Mouse (Mus musculus) ES-Bruce4 (cell line): ENCODE data around the gene Wwc2. TPM values are rescaled to one million over a fixed set of nuclear protein-coding genes. Genes with fewer than 3 reads are reported as not detected.

ENCODE experiments used
- H3K27ac ChIP-seq: 2 replicates; pipeline ENCODE4 v1.5.1; 2012; ENCODE audit warnings: low read length, inconsistent platforms; ENCODE audit not compliant: insufficient read depth
- H3K27me3 ChIP-seq: 2 replicates; pipeline ENCODE4 v1.6.1; 2012; ENCODE audit warnings: mild to moderate bottlenecking, low read length, inconsistent platforms; ENCODE audit not compliant: control insufficient read depth, poor library complexity, insufficient read depth, severe bottlenecking
- H3K36me3 ChIP-seq: 2 replicates; pipeline ENCODE4 v1.6.1; 2012; ENCODE audit warnings: inconsistent platforms, mild to moderate bottlenecking, low read length, moderate library complexity; ENCODE audit not compliant: control insufficient read depth, poor library complexity, insufficient read depth, severe bottlenecking
- H3K4me1 ChIP-seq: one replicate; pipeline ENCODE4 v1.8.1; 2011; ENCODE audit warnings: low read length; ENCODE audit not compliant: control insufficient read depth, insufficient read depth
- H3K4me3 ChIP-seq: 2 replicates; pipeline ENCODE4 v1.5.1; 2011; ENCODE audit warnings: low read depth, mild to moderate bottlenecking, low read length
- H3K9ac ChIP-seq: 2 replicates; pipeline ENCODE4 v1.6.1; 2012; ENCODE audit warnings: low read depth, mild to moderate bottlenecking, inconsistent platforms; ENCODE audit not compliant: poor library complexity, severe bottlenecking
- H3K9me3 ChIP-seq: replicated peaks from 2 replicates; pipeline ENCODE4 v1.6.1; 2012; ENCODE audit warnings: mild to moderate bottlenecking, low read length, inconsistent platforms; ENCODE audit not compliant: control insufficient read depth, poor library complexity, insufficient read depth, severe bottlenecking
- CTCF ChIP-seq: IDR thresholded peaks from one replicate; pipeline ENCODE4 v1.8.1; 2011; ENCODE audit warnings: low read depth, low read length
- EP300 ChIP-seq: IDR thresholded peaks from 2 replicates; pipeline ENCODE4 v1.6.1; 2011; ENCODE audit warnings: low read depth, low read length; ENCODE audit not compliant: insufficient read depth
- POLR2A ChIP-seq: IDR thresholded peaks from one replicate; pipeline ENCODE4 v1.8.1; 2011; ENCODE audit warnings: low read length; ENCODE audit not compliant: insufficient read depth
- polyA plus RNA-seq: library from polyadenylated mRNA; stranded (reverse); fragments of >200 nt; gene quantifications from 2 replicates; pipeline ENCODE4 v1.2.4, GENCODE M21; 2011; ENCODE audit warnings: low read depth; ENCODE audit not compliant: missing spikeins, insufficient read depth, insufficient read length

Wwc2 gene
- polyA plus RNA-seq, 1 experiment = 42.2 TPM

GRCm38 (mm10) chr8:47888841-47889570 is 101.7 kb downstream of the Wwc2 start:
- no peak overlapping the region for H3K9ac ChIP-seq
- peaks cover 12% of the 10 kb centered on the region for H3K36me3 ChIP-seq
- H3K4me1 ChIP-seq = no peaks in the 10 kb centered on the region
- TF ChIP-seq CTCF = no peak
- no peak for TF ChIP-seq EP300
- TF ChIP-seq POLR2A = no peak
- H3K9me3 ChIP-seq = no peaks in the 10 kb centered on the region
- no peaks in the 10 kb centered on the region for H3K27me3 ChIP-seq
- H3K4me3 ChIP-seq = no peak overlapping the region
- H3K27ac ChIP-seq = no peak overlapping the region

DNA sequence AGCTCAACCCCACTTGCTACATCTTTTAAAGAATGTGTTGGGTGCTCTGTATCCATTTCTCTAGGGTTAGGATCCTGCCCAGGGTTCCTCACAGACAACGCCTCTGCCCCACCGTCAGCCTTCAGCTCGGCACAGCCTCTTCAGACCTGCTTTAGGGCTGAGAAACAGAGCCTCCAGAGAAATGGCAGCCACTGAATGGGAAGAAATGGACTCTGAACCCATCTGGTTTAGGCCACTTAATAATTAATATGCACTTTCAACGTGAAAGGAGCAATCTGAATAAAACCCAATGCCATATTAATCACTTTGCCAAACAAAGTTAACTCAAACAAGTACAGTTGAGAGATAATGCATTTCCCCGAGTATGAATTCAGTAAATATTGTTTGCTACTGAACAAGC is 106.4 kb downstream of the Wwc2 start:
- H3K9me3 ChIP-seq = no peaks in the 10 kb centered on the region
- no peak overlapping the region for H3K9ac ChIP-seq
- no peak overlapping the region for H3K4me3 ChIP-seq
- H3K27me3 ChIP-seq = no peaks in the 10 kb centered on the region
- TF ChIP-seq EP300 (no peak), CTCF (no peak), POLR2A (no peak)
- H3K36me3 ChIP-seq = peaks cover 28% of the 10 kb centered on the region
- no peak overlapping the region for H3K27ac ChIP-seq
- H3K4me1 ChIP-seq = no peaks in the 10 kb centered on the region

DNA sequence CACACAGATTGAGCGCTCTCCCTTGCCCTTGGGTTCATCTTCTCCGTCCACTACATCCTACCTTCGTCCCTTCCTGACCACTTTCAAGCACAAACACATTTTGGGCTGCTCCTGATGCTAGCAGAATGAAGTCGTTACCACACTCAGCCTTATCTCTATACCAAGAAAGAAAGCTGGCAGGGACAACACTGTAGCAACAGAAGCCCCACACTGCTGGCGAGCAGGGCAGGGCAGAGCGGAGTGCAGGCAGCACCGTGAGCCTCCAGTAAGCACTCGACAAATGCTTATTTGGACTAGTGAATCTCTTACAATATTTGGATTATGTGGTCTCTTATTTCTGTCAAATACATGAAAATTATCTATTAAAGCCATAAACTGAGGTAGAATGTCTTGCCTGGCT is 107.0 kb downstream of the Wwc2 start:
- TF ChIP-seq CTCF = no peak
- TF ChIP-seq EP300 = no peak
- Histone ChIP-seq H3K9ac (no peak overlapping the region), H3K27ac (no peak overlapping the region), H3K4me3 (no peak overlapping the region), H3K9me3 (no peaks in the 10 kb centered on the region), H3K27me3 (no peaks in the 10 kb centered on the region), H3K36me3 (peaks cover 28% of the 10 kb centered on the region), H3K4me1 (no peaks in the 10 kb centered on the region)

- Histone ChIP-seq H3K4me3 (no peak overlapping the region), H3K9ac (no peak overlapping the region), H3K36me3 (peaks cover 26% of the 10 kb centered on the region), H3K27me3 (no peaks in the 10 kb centered on the region), H3K27ac (no peak overlapping the region), H3K4me1 (no peaks in the 10 kb centered on the region), H3K9me3 (no peaks in the 10 kb centered on the region)
- TF ChIP-seq EP300 = no peak
- no peak for TF ChIP-seq POLR2A
- TF ChIP-seq CTCF = no peak
Measured at GRCm38 (mm10) chr8:47878516-47878915, 112.2 kb downstream of the Wwc2 start.

DNA sequence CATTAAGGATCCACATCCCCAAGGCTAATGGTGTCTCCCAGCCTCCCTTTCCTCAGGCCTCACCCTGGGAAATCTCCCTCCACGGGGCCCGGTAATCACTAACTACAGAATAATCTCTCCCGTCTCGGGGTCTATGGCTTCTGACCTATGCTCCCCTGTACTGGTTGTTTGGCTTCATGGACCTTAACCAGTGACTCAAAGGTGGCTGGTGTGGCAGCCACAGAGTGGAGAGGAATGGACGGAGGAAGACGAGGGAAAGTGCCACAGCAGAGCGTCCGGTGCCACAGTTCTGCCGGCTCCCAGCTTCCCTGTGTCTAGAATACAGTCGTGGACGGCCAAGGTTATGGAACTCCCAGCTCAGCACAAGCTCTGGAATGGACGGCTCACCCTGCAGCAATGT is 114.9 kb downstream of the Wwc2 start:
- Histone ChIP-seq H3K27me3 (no peaks in the 10 kb centered on the region), H3K9ac (no peak overlapping the region), H3K36me3 (peaks cover 18% of the 10 kb centered on the region), H3K9me3 (no peaks in the 10 kb centered on the region), H3K4me1 (no peaks in the 10 kb centered on the region), H3K4me3 (no peak overlapping the region), H3K27ac (no peak overlapping the region)
- TF ChIP-seq POLR2A (no peak), CTCF (no peak), EP300 (no peak)

- H3K4me1 ChIP-seq = no peaks in the 10 kb centered on the region
- H3K4me3 ChIP-seq = no peak overlapping the region
- no peaks in the 10 kb centered on the region for H3K27me3 ChIP-seq
- H3K9me3 ChIP-seq = no peaks in the 10 kb centered on the region
- no peak overlapping the region for H3K27ac ChIP-seq
- no peak overlapping the region for H3K9ac ChIP-seq
- no peak for TF ChIP-seq EP300
- no peak for TF ChIP-seq POLR2A
- TF ChIP-seq CTCF = no peak
- H3K36me3 ChIP-seq = peaks cover 18% of the 10 kb centered on the region
Measured at GRCm38 (mm10) chr8:47874497-47875178, 116.1 kb downstream of the Wwc2 start.
